Mouse (Mus musculus): ENCODE measurements at regions not wholly inside any gene's neighbourhood (a gene's known extent, or its start where the extent isn't known, plus 50 kb on each side); places are given as distances from the start of the nearest gene placed in this dataset.

DNA sequence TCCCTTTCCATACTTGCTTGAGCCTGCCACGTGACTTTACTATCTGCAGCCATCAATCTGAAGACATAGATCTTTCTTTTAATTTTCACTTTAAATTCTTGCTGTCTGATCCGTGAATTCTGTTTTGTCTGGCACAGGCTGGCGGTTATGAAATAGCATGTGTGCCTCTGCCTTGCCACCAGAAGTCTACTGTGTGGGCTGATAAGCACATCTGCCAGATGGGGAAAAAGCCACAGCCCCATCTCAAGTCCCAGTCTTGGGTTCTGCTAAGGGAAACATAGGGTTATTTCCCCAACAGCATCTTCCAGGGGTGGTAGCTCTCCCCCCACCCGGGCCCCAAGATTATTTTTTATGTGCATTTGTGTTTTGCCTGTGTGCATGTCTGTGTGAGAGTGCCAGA is 480.1 kb downstream of the Ajap1 start:
- TF ChIP-seq TCF12 (IDR thresholded peaks at IDR 0.05; ENCODE audit: low read depth, low read length) (no peak), ETS1 (IDR thresholded peaks at IDR 0.05; ENCODE audit: low read depth, low read length) (no peak), CTCF (IDR thresholded peaks at IDR 0.05 in 2 of 3, conservative IDR thresholded peaks at IDR 0.05 in 1 of 3; ENCODE audit: control insufficient read depth in 1 of 3, insufficient read depth in 1 of 3, low read depth in 2 of 3, low read length in 3 of 3, poor library complexity in 1 of 3, severe bottlenecking in 1 of 3) (no peak), KAT2A (conservative IDR thresholded peaks at IDR 0.05; ENCODE audit: low read depth, low read length) (no peak), E2F4 (IDR thresholded peaks at IDR 0.05; ENCODE audit: borderline replicate concordance, low read depth, low read length) (no peak), RCOR1 (IDR thresholded peaks at IDR 0.05; ENCODE audit: low read depth, low read length) (no peak), POLR2AphosphoS2 (IDR thresholded peaks at IDR 0.05; ENCODE audit: low read length) (no peak), POLR2A (IDR thresholded peaks at IDR 0.05; ENCODE audit: control insufficient read depth in 1 of 2, insufficient read depth in 1 of 2, low read depth in 1 of 2, low read length in 2 of 2, poor library complexity in 1 of 2) (no peak), GATA1 (IDR thresholded peaks at IDR 0.05; ENCODE audit: low read depth, low read length) (no peak), SMC3 (IDR thresholded peaks at IDR 0.05; ENCODE audit: low read depth, low read length) (no peak), ELF1 (IDR thresholded peaks at IDR 0.05; ENCODE audit: low read depth, low read length) (no peak)
